Mouse (Mus musculus) embryo, embryonic 11.5 days (tissue): ENCODE measurements around the gene Hmcn1.

Source experiments
- DNase-seq: peaks from one replicate; pipeline ENCODE4 v3.0.0-alpha.2; 2012; ENCODE audit warnings: low read depth, low spot score

Gene Hmcn1

DNA sequence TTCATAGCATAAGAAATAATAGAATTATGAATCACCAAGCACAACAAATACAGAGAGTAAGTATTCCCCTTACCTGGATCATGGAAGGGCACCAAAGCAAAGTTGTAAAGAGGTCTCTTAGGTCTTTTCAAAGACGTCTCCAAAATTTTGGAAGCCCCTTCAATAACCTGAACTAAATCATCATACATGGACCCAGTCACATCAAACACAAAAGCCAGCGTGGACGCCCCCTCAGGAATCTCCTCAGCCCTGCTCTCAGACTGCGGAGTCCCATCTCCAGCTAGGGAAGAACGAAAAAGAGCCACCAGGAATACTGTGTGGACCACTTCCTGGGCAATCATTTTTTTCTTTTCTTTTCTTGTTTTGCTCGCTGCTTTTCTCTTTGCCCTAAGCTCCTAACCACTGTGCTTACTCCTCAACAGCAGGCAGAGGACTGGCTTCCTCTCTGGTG, 499 bp downstream of the Hmcn1 start:
- DNase-seq: no peak

DNA sequence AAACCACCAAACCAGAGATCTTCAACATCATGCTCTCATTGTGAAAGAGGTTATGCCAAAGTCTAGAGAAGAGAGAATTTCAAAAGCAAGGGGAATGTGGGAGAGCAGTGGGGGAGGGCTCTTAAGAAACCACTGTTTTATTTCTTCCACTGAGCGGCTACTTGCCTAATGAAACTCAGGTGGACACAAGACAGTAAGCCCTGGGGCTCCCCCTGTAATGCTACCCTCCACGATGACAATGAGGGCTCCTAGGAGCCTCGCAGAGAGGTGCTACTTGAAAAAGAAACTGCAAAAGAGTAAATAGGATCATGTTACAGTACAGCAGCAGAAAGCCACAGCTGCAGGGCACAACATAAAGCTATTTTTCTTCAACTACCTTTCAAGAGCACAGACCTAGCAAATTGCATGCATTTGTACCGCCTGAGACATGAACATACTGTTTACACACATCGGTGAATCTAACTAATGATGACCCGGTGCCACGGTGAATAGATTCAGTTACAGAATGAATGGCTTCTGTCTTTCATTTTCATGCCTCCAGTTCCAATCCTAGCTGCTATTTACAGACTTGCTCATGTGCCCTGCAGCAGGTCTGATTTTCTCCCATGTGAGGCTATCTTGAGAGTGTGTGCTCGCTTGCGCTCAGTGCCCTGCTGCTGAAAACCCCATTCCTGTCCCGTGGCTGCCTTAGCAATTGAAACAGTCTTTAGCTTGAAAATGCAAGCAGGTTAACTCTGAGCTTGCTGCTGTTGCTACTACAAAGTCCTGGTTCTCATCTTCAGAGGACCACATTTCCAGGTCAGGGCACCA, 1.3 kb downstream of the Hmcn1 start:
- DNase-seq: no peak

DNA sequence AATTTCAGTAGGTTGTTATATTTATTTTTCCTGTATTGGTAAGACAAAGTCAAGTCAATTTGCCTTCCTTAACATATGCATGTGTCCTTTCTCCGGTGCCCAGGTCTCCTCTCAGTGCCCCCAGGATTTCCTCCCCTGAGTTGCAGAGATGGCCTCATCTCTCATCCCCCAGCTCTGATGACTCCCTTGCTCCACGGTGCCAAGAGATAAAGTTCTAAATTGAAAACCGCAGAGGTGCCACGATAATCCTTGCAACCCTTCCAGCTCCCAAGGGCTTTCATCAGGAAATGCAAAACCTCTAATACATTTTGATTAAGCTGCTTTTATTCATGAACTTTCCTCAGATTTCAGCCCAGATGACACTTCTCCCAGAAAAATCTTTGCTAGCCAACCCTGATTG, 8.3 kb downstream of the Hmcn1 start:
- no peak for DNase-seq

DNA sequence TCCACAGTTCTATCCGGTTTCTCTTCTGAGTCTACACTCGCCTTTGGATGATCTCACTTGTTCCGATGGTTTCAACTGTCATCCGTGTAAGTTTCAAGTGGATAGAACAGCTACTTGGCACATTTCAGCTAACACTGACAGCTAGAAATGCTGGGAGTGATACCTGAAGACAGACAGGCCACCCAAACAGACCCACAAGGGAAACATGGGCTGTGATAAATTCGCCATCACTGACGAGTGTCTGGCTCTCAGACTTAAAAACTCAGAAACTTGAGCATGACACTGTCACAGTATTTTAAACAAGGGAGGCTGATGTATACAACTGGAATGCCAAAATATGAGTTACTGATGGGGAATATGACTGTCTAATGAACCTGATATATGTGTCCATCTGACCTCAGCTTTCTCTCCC, 9.1 kb downstream of the Hmcn1 start:
- no peak for DNase-seq

DNA sequence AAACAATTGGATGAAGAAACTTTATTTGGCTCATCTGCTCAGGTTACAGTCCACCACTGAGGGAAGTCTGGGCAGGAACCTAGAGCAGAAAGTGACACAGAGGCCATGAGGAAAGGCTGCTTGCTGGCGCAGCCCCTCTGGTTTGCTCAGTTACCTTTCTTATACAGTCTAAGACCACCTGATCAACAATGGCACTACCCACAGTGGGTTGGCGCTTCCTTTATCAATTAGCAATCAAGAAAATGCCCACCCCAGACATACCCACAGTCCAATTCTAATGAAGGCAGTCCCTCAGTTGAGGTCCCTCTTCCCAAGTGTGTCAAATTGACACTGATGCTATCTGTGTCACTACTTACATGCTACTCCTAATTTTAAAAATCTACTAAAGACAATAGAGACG, 14.6 kb downstream of the Hmcn1 start:
- DNase-seq: no peak

DNA sequence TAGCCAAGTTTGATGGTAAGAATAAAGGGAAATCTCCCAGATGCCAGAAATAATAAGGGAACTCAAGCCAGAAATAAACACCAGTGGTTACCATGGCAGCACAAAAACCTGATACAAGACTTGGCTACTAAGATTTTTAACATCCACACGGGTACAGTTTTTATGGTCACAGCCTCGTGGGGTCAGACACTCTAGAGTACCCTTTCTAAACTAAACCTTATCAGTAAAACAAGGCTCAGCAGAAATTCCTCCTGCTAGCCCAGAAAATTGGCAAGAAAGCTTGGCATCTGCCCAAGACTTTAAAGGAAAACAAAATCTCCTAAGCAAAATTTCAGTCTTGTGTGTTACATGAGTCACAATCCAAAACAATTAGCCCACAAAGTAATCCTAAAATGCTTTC, 17.0 kb downstream of the Hmcn1 start:
- no peak for DNase-seq

DNA sequence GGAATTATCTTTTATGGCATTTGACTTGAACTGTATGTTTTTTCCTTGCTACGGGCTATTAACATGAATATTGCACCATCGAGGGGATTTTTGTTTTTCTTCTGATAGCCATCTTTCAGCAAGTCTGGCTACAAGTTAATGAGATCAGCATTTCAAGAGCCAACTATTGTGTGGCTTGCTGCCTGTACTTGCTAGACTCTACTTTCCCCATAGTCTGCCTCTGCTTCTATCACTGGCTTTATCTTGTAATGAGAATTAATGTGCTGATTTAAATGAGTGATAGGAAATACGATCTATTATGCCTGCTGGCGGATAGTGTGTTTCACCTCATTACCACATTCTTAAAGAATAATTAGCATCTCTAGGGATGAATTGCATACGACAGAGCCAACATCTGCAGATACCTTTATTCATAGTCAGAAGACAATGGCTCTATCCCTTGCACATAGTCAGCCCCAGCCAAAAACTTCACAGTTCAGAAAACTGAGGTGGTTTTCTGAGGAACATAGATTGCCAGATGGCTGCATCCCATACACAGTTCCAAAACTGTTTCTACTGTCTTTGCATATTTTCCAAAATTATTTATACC, 33.7 kb downstream of the Hmcn1 start:
- no peak for DNase-seq

DNA sequence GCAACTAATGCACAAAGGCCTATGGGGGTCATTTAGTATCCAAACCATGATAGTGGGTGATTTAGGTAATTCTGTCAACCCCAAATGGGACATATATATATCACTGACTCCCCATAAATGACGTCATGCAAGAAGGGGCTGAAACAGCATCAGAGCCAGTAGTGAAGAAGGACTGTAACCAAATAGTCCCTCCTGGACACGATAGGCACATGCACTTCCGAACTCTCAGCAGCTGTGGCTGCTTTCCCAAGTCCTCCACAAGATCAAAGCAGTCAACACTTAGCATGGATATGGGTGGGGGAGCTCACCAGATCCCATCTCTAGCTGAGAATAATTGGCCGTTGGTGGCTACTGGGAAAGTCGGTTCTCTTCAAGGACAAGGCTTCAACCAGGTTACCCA, 42.2 kb downstream of the Hmcn1 start:
- DNase-seq: no peak

DNA sequence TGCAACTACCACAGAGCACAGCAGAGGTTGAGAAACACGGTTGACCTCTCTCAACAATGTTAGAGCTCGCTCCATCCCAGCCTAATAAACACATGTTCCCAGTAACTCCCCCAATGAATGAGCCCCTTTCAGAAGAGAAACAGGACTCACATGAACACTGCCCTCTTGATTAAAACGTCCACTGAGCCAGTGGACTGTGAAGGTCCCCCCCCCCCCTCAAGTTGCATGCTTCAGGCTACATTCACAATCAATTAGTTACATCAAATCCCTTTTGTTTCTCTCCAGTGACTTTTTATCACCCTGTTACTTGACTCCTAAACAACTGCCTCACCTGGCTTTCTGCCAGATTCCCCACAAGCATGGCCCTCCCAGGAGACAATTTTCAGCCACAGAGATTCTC, 43.2 kb downstream of the Hmcn1 start:
- DNase-seq: peak; percentile 47

DNA sequence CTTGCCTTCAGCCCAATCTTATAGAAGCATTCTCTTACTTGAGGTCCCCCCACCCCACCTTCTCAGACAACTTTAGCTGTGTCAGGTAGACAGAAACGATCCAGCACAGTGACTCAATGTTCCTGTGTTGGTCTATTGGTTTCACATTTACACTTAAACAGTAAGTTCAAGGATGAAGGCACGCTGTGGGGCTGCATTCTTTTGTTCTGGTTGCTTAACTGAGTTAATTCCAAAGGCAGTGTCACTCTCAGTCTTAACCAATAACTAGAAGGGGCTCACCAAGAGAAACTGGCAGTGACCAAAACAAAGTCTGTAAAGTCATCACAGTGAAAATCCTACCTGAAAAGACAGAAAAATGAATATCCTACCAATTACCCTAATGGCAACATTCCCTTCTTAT, 44.3 kb downstream of the Hmcn1 start:
- DNase-seq: no peak

DNA sequence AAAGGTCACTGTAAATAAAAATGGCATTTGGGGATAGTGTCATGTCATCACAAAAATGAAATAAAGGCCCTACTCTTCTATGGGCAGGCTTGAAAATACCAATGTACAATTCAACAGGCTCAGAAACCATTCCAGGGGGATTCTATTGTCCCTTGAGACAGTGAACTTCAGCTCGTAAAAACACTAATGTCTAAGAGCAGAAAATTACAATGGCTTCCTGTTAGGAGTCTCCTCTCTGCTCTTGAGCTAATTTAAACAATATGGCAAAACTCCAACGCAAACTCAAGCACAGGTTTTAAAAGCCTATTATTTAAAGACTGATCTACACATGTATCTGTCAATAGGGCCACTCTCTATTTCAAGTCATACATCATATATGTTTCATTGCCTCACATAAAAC, 49.6 kb downstream of the Hmcn1 start:
- no peak for DNase-seq

DNA sequence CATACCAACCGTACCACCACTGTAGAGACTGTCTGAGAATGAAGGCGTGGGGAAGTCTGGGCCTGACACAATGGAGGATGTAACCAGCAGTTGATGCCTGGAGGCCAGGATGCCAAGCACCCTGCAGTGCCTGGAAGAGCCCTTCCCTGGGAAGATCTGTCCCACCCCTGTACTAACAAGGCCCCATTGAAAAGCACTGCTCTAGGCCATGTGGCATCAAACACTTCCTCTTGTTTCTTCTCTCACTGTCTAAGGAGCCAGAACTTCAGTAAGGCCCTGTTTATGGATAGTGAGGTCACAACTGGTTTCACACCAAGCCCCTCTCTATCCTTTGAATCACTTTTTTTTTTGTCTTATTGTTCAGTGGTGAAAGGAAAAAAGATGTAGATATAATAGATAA, 51.1 kb downstream of the Hmcn1 start:
- DNase-seq: no peak

DNA sequence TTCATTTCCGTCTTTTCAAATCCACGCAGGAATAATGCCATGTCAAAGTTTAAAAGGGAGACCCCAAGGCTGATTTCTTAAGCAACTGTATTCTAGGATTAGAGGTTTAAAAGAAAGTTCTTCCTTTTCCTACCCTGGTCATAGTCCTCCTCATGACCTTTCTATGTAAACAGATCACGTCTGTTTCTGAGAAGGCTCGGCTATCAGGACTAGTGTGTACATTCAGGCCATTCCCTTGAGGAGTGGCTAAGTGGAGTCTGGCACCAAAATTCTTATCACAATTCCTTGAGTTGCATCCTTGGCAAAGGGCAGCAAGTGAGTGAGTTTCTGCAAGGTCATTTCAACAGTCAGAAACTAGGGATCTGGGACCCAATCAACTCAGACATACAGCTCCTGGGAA, 56.4 kb downstream of the Hmcn1 start:
- DNase-seq: no peak

DNA sequence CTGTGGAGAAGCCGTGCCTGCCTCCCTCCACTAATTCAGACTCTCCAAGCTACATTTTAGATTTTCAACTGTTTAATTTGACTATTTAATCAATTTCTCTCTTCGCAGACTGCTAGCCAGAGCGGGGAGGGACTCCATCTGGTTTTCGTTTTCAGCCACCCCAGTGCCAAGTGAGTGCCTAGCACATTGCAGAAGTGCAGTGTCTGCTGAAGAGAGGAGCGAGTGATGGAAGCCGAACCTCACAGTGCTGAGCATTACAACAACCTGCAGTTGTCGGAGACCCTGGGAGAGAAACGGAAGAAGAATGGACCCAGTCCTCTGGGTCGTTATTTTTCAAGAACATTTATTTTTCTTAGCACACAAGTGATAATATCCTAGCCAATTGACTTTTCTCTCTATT, 59.6 kb downstream of the Hmcn1 start:
- no peak for DNase-seq

DNA sequence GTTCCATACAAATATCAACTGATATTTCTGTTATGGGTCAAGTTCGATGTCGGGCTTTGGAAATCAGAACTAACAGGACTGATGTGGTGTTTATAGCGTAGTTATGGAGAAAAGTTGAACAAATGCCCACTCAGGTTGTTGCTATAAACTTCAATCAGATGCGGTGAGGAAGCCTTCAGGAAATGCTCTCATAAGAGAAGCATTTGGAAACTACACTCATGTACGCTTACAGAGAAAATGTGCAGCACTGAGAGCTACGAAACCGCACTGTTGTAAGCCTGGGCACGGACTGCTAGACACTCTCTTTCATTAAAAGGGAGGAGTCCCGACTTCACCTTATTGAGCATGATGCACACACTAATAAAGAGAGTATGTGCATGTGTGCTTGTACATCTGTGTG, 72.4 kb downstream of the Hmcn1 start:
- DNase-seq: no peak

DNA sequence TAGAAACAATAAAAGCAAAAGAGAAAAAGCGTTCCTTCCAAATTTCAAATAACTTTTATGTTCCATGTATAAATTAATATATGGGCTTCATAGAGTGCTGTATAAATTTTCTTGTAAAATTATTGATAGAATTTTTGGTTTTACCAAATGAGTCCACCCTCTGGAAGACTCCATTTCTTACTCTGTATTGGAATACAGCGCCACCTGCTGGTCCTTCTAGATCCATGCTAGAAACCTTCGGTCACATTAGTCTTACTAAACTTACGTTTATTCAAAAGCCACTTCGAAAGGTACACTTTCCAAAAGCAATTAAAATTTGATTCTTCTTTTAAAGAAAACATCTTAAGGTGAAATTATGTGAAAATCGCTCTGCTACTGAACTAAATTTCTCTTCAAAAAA, 73.0 kb downstream of the Hmcn1 start:
- peak; percentile 29 for DNase-seq

DNA sequence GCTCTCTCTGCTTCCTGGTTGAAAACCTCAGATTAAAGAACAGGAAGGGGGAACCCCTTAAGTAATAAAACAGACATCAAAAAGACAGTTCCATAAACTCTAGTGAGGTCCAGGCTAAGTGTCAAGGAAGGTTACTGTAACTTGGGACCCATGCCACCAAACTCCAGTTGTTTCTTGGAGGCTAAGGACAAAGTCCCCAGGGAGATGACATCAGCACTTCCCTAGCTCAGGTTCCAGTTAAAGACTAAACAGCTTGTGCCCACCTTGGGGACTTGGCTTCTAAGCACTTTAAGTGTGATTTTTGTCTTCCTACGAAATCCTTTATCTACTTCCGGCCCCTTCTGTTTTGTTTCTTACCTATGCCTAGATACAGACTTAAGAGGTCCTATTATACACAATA, 78.3 kb downstream of the Hmcn1 start:
- no peak for DNase-seq

DNA sequence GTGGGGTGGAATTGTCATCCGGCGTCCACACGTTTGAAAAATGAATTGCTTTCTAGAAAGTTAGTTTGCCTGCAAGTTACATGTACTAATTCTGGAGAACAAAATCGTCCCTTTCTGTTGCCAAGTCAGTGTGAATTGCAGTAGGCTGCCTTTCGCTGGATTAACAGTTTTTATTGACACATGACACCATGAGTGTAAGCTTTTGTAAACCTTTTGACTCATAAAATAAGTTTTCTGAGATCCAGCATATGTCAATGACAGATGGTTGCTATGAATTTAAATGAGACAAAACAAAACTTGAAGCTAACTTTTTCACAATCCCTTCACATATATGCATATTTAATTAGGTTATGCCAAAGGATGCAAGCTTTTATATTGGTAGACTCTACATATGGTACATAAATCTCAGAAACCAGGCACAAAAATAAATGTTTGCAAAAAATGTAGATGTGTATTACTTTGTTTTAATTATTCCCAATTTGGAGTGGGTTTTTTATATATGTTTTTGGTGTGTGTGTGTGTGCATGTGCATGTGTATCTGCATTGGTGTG, 79.6 kb downstream of the Hmcn1 start:
- DNase-seq: no peak

DNA sequence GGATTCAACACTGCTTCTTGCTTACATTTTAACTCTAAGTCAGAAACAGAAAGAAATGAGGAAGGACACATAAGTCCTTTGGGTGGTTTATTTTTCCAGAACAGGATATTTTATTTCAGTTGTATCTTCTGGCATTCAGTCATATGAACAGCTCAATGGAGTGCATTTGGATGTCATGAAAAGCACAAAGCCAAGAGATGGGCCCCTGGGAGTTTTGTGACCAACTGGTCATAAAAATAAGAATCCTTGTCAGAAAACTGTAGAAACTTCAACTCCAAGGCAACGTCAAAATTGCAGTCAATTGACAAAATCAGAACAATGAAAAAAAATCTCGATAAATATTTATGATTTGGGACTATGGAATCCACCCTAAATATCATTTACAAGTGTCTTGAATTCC, 83.6 kb downstream of the Hmcn1 start:
- DNase-seq: no peak

DNA sequence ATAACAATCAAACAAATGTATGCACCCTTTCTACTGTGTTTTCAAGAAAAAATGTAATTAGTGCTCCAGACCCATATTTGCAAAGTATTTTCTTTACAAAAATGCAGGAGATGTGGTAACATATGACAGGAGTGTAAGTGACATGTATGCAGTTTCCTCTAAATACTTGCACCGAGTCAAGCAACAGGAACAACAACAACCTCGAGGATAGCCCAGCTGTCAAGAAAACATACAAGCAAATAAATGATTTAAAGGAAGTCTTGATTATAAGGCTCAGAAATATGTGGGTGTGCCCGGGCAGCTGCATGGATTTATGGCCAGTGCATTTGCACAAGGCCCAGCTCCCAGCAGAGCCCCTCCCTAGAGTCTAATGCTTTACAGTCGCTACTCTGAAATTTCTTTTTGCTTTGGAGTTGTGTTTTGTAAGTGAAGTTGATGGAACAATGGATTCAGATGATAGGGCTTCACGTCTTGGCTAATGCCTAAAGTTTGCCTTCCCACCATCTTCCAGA, 99.5 kb downstream of the Hmcn1 start:
- DNase-seq: no peak

DNA sequence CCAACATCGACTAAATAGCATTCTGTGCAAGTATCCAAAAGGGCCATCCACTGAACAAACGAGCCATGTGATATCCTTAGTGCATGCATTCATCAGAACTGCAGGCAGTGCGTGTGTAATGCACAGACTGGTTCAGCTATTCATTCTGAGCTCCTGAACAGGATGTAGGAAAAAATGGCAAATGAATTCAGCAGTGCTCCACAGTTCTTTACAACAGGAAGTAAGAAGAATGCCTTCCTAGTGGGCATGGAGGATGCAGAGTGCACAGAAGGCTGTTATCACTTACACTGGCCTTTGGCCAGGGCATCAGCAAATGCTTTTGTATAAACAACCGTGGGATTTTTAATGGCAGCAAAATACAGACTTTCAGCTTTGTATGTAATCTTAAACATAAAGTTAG, 103.2 kb downstream of the Hmcn1 start:
- no peak for DNase-seq

DNA sequence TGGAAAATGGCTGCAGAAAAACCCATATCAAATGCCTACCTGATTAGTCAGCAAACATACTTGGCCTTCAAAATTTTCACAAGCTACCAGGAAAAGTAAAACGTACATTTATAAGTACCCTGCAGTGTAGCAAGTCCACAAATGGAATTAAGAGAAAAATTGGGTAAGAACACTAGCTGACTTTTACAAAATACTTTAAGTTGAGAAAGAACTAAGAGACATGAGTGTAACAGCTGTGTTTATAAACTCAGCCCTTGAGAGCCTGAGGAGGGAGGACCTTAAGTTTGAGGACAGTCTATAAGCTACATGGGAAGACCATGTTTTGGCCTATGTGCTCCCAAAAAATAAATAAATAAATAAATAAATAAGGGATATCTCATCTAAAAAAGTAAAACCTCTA, 107.0 kb downstream of the Hmcn1 start:
- DNase-seq: no peak

DNA sequence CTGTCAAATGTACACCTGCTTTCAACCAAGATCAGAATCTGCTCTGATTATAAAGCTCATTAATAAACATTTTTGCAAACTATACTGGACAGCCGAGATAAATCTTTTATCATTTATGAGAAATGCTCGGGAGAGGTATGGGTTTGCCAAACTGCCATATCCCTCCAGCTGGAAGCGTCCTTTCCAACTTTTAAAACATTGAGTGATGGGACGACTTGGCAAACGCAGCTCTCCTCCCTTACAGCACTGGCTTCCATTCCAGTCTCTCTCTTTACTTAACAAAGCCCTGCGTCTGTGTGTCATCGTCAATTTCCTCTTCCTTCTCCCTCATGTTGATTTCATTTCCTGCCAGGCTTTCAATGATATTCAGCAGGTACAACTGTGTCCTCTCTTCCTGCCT, 114.8 kb downstream of the Hmcn1 start:
- no peak for DNase-seq
